Mouse (Mus musculus): ENCODE results near the gene Gm49721.
"Not testable (repeated sequence)": the region's sequence is repeated elsewhere in the genome, so short reads cannot be mapped to it uniquely, and the experiment has no call there.

- not testable (repeated sequence) for TF ChIP-seq CTCF (IDR thresholded peaks at IDR 0.05; ENCODE audit: control insufficient read depth, insufficient read depth, insufficient read length); MAX (IDR thresholded peaks at IDR 0.05)
Measured at GRCm38 (mm10) chr17:6961181-6962000, 17.3 kb upstream of the Gm49721 start.

Measured in C2C12 (cell line).